Comparison of ENCODE assay signal across 11 mouse cellular contexts in the genomic region with DNA sequence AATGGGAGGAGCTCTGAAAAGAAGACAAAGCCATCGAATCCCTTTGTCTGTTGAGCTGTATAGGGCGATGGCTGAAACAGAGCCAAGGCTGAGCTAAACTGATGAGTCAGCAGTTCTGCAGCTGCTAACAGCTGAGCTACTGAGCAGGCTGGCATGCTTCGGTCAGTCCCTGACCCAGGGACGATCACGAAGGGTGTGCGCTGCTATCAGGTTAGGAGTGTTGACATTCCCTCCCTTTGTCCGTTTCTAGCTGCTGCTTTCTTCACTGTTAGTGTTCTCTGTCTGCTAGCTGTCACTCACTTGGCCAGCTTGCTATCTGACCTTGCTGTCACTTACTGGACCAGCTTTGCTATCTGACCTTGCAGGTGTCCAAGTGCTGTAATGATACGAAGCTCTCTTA. TPM values are rescaled to one million over a fixed set of nuclear protein-coding genes. Genes with fewer than 3 reads are reported as not detected.
DNase-seq lines count a peak whose midpoint lies in the region; ATAC-seq and TF ChIP-seq lines count a peak whose summit lies in the region.
"Had no signal": no experiment of that assay in that cellular context is flagged by ENCODE, and none has a peak within 500 bp of the region (broad histone marks: within the 10 kb centered on the region; RNA-seq: fewer than 3 reads in every experiment).

No protein-coding gene starts in this region.

- TF ChIP-seq CTCF in liver, embryonic 14.5 days (IDR thresholded peaks at IDR 0.05; ENCODE audit: low read depth) = no peak

- no peaks in the 10 kb centered on the region for H3K4me1 ChIP-seq in embryonic facial prominence, embryonic 14.5 days (ENCODE audit: control insufficient read depth, insufficient read depth, low read length)
- H3K4me1 ChIP-seq in embryonic facial prominence, embryonic 10.5 days = no peaks in the 10 kb centered on the region
- peaks cover 33 to 35% of the 10 kb centered on the region in 2 experiments for H3K4me1 ChIP-seq in liver, embryonic 14.5 days (replicated peaks; ENCODE audit: control insufficient read depth in 2 of 2, insufficient read depth in 2 of 2, low read length in 1 of 2)

- no peak overlapping the region for H3K9ac ChIP-seq in embryonic facial prominence, embryonic 14.5 days (ENCODE audit: low read depth, low read length)
- peak overlapping the region; percentile 66 for H3K9ac ChIP-seq in liver, embryonic 14.5 days (replicated peaks)

- 0 out of 2 replicates have a peak, but pooled peaks have one; percentile 30 for ATAC-seq in embryonic facial prominence, embryonic 14.5 days (ENCODE audit: low read depth)
- ATAC-seq in common myeloid progenitor, adult 5-6 weeks (replicated peaks; ENCODE audit: low read depth, poor library complexity, severe bottlenecking) = peak; percentile 46; the same call in 1 of the 2 replicates
- ATAC-seq in liver, embryonic 14.5 days (ENCODE audit: insufficient read depth) = peak; percentile 86
- ATAC-seq in CD4-positive, CD25-positive, alpha-beta regulatory T cell, adult 4 months = no peak

- H3K4me2 ChIP-seq in embryonic facial prominence, embryonic 14.5 days (ENCODE audit: low read depth, low read length) = no peak overlapping the region
- H3K4me2 ChIP-seq in liver, embryonic 14.5 days (ENCODE audit: low read depth) = peak overlapping the region; percentile 47

- peak; percentile 62 for TF ChIP-seq EP300 in liver, embryonic 14.5 days (IDR thresholded peaks at IDR 0.05; ENCODE audit: low read depth)

- no peaks in the 10 kb centered on the region for H3K27me3 ChIP-seq in embryonic facial prominence, embryonic 14.5 days (replicated peaks; ENCODE audit: control insufficient read depth, insufficient read depth, low read length)
- H3K27me3 ChIP-seq in embryonic facial prominence, embryonic 10.5 days (replicated peaks; ENCODE audit: low read depth, poor library complexity, severe bottlenecking) = no peaks in the 10 kb centered on the region
- H3K27me3 ChIP-seq in liver, embryonic 14.5 days (ENCODE audit: control insufficient read depth, insufficient read depth, low read length) = no peaks in the 10 kb centered on the region; the same call in 1 of the 2 replicates

- peak; percentile 29 for DNase-seq in embryonic facial prominence, embryonic 14.5 days (ENCODE audit: low spot score)
- no peak for DNase-seq in embryonic facial prominence, embryonic 10.5 days (ENCODE audit: low spot score)
- peak; percentile 18 for DNase-seq in 416B (ENCODE audit: low read depth)
- DNase-seq in liver, embryonic 14.5 days (ENCODE audit: low read depth in 3 of 3, low spot score in 3 of 3) = peak; percentile 62 to 76 (median 65)
- no peak for DNase-seq in left cerebral cortex, postnatal 14 days (ENCODE audit: low spot score in 2 of 2)
- no peak for DNase-seq in cerebellum, adult 9-10 months
- DNase-seq: kidney, postnatal 14 days had no signal

- intact Hi-C loops in left cerebral cortex, postnatal 14 days (cut with DNase I) = no loop called here

- no peaks in the 10 kb centered on the region for H3K9me3 ChIP-seq in embryonic facial prominence, embryonic 14.5 days (ENCODE audit: control insufficient read depth, low read length)
- H3K9me3 ChIP-seq in embryonic facial prominence, embryonic 10.5 days = no peaks in the 10 kb centered on the region
- no peaks in the 10 kb centered on the region for H3K9me3 ChIP-seq in liver, embryonic 14.5 days (ENCODE audit: control insufficient read depth, low read length)

- H3K36me3 ChIP-seq in embryonic facial prominence, embryonic 14.5 days (ENCODE audit: control insufficient read depth, insufficient read depth, low read length) = no peaks in the 10 kb centered on the region
- H3K36me3 ChIP-seq in embryonic facial prominence, embryonic 10.5 days (replicated peaks) = no peaks in the 10 kb centered on the region
- no peaks in the 10 kb centered on the region for H3K36me3 ChIP-seq in liver, embryonic 14.5 days (replicated peaks; ENCODE audit: control insufficient read depth, insufficient read depth, low read depth)

- no peak overlapping the region for H3K27ac ChIP-seq in embryonic facial prominence, embryonic 14.5 days (replicated peaks; ENCODE audit: low read depth, low read length)
- H3K27ac ChIP-seq in embryonic facial prominence, embryonic 10.5 days (replicated peaks) = no peak overlapping the region
- H3K27ac ChIP-seq in liver, embryonic 14.5 days = peak overlapping the region; percentile 93

- no peak overlapping the region for H3K4me3 ChIP-seq in embryonic facial prominence, embryonic 14.5 days (ENCODE audit: low read depth, low read length)
- no peak overlapping the region for H3K4me3 ChIP-seq in embryonic facial prominence, embryonic 10.5 days
- peak overlapping the region in 1 of 2 experiments; percentile 16; a peak in 3 of 4 replicates for H3K4me3 ChIP-seq in liver, embryonic 14.5 days (ENCODE audit: insufficient read depth in 1 of 2, low read depth in 2 of 2, low read length in 2 of 2)

- WGBS in embryonic facial prominence, embryonic 14.5 days = 62% methylated on average over 8 of the region's 8 CpGs
- 67% methylated on average over 8 of the region's 8 CpGs for WGBS in embryonic facial prominence, embryonic 10.5 days
- 7% methylated on average over 8 of the region's 8 CpGs for WGBS in liver, embryonic 14.5 days (ENCODE audit: insufficient replicate concordance)

RNA-seq across cellular contexts. Expression of a gene that starts 6.1 kb away (rescaled TPM):
- polyA plus RNA-seq in embryonic facial prominence, embryonic 14.5 days (2014; fragmentation: Nextera tagmentation; extraction: Ambion mirVana) = 21.4 and 22.6 TPM in 2 replicates
- polyA plus RNA-seq in embryonic facial prominence, embryonic 10.5 days (2016; fragmentation: Nextera tagmentation; extraction: Ambion mirVana) = 24.4 and 27.5 TPM in 2 replicates
- 4.1 and 7.3 TPM in 2 replicates for total RNA-seq in common myeloid progenitor, adult 5-6 weeks (2017)
- 7.1 and 7.9 TPM in 2 replicates for polyA plus RNA-seq in liver, embryonic 14.5 days (2012; rRNA removed)
- polyA plus RNA-seq in liver, embryonic 14.5 days (2014; fragmentation: Nextera tagmentation; extraction: Ambion mirVana) = 8.7 and 8.8 TPM in 2 replicates
- total RNA-seq in left cerebral cortex, postnatal 14 days (2021) = 10 to 100 TPM; 49.7 to 52.2 TPM
- polyA plus RNA-seq in CD4-positive, CD25-positive, alpha-beta regulatory T cell, adult 4 months (2017; shearing (Covaris generic)) = 10 to 100 TPM; 18.2 to 33.2 TPM

RNA-seq across cellular contexts. Expression of a gene that starts 6.5 kb away (rescaled TPM):
- polyA plus RNA-seq in embryonic facial prominence, embryonic 14.5 days (2014; fragmentation: Nextera tagmentation; extraction: Ambion mirVana) = 1.8 and 2.9 TPM in 2 replicates
- 0.09 and 0.14 TPM in 2 replicates for polyA plus RNA-seq in embryonic facial prominence, embryonic 10.5 days (2016; fragmentation: Nextera tagmentation; extraction: Ambion mirVana)
- not detected in 2 replicates for total RNA-seq in common myeloid progenitor, adult 5-6 weeks (2017)
- polyA plus RNA-seq in liver, embryonic 14.5 days (2012; rRNA removed) = not detected in 2 replicates
- polyA plus RNA-seq in liver, embryonic 14.5 days (2014; fragmentation: Nextera tagmentation; extraction: Ambion mirVana) = not detected in 2 replicates
- total RNA-seq in left cerebral cortex, postnatal 14 days (2021) = 1 to 10 TPM; 1.9 to 2.3 TPM
- not detected for polyA plus RNA-seq in CD4-positive, CD25-positive, alpha-beta regulatory T cell, adult 4 months (2017; shearing (Covaris generic))
- polyA plus RNA-seq: C2C12 had no signal

RNA-seq across cellular contexts. Expression of a gene that starts 11.3 kb away (rescaled TPM):
- 24.8 and 37.2 TPM in 2 replicates for polyA plus RNA-seq in embryonic facial prominence, embryonic 14.5 days (2014; fragmentation: Nextera tagmentation; extraction: Ambion mirVana)
- polyA plus RNA-seq in embryonic facial prominence, embryonic 10.5 days (2016; fragmentation: Nextera tagmentation; extraction: Ambion mirVana) = 54.0 and 55.5 TPM in 2 replicates
- total RNA-seq in common myeloid progenitor, adult 5-6 weeks (2017) = 23.7 and 44.4 TPM in 2 replicates
- 8.0 and 8.7 TPM in 2 replicates for polyA plus RNA-seq in liver, embryonic 14.5 days (2012; rRNA removed)
- polyA plus RNA-seq in liver, embryonic 14.5 days (2014; fragmentation: Nextera tagmentation; extraction: Ambion mirVana) = 11.0 and 12.1 TPM in 2 replicates
- 10 to 100 TPM; 29.8 to 32.3 TPM for total RNA-seq in left cerebral cortex, postnatal 14 days (2021)
- 10 to 100 TPM; 24.4 to 36.8 TPM for polyA plus RNA-seq in CD4-positive, CD25-positive, alpha-beta regulatory T cell, adult 4 months (2017; shearing (Covaris generic))

RNA-seq across cellular contexts. Expression of a gene that starts 35.2 kb away (rescaled TPM):
- polyA plus RNA-seq in embryonic facial prominence, embryonic 14.5 days (2014; fragmentation: Nextera tagmentation; extraction: Ambion mirVana) = not detected in 2 replicates
- polyA plus RNA-seq in embryonic facial prominence, embryonic 10.5 days (2016; fragmentation: Nextera tagmentation; extraction: Ambion mirVana) = not detected in 2 replicates
- total RNA-seq in common myeloid progenitor, adult 5-6 weeks (2017) = 0.09 TPM in 1 of 2 replicates, not detected in the other
- polyA plus RNA-seq in liver, embryonic 14.5 days (2012; rRNA removed) = not detected in 2 replicates
- 0.05 TPM in 1 of 2 replicates, not detected in the other for polyA plus RNA-seq in liver, embryonic 14.5 days (2014; fragmentation: Nextera tagmentation; extraction: Ambion mirVana)
- under 1 TPM in 1 of 2 experiments, not detected in 1; 0.24 TPM for total RNA-seq in left cerebral cortex, postnatal 14 days (2021)
- polyA plus RNA-seq in CD4-positive, CD25-positive, alpha-beta regulatory T cell, adult 4 months (2017; shearing (Covaris generic)) = not detected
- polyA plus RNA-seq: C2C12; embryonic facial prominence, embryonic 11.5 days had no signal

RNA-seq across cellular contexts. Expression of a gene that starts 43.7 kb away (rescaled TPM):
- polyA plus RNA-seq in embryonic facial prominence, embryonic 14.5 days (2014; fragmentation: Nextera tagmentation; extraction: Ambion mirVana) = 22.6 and 23.2 TPM in 2 replicates
- polyA plus RNA-seq in embryonic facial prominence, embryonic 10.5 days (2016; fragmentation: Nextera tagmentation; extraction: Ambion mirVana) = 10.6 and 11.0 TPM in 2 replicates
- total RNA-seq in common myeloid progenitor, adult 5-6 weeks (2017) = not detected in 2 replicates
- 3.0 and 3.1 TPM in 2 replicates for polyA plus RNA-seq in liver, embryonic 14.5 days (2012; rRNA removed)
- polyA plus RNA-seq in liver, embryonic 14.5 days (2014; fragmentation: Nextera tagmentation; extraction: Ambion mirVana) = 4.3 TPM in 2 replicates
- total RNA-seq in left cerebral cortex, postnatal 14 days (2021) = 10 to 100 TPM in 1 of 2 experiments, 1 to 10 TPM in 1; 9.5 to 11.9 TPM
- polyA plus RNA-seq in CD4-positive, CD25-positive, alpha-beta regulatory T cell, adult 4 months (2017; shearing (Covaris generic)) = under 1 TPM; 0.56 to 0.79 TPM

Comparison
In these comparisons a context has a peak if more than half of its experiments do, and no peak if none do; other contexts are left out.
1. DNase-seq: peak in embryonic facial prominence, embryonic 14.5 days (single experiment), 416B (single experiment) and liver, embryonic 14.5 days (3 of 3); none in embryonic facial prominence, embryonic 10.5 days (single experiment), left cerebral cortex, postnatal 14 days (0 of 2) and cerebellum, adult 9-10 months (single experiment).